In the genomic region with DNA sequence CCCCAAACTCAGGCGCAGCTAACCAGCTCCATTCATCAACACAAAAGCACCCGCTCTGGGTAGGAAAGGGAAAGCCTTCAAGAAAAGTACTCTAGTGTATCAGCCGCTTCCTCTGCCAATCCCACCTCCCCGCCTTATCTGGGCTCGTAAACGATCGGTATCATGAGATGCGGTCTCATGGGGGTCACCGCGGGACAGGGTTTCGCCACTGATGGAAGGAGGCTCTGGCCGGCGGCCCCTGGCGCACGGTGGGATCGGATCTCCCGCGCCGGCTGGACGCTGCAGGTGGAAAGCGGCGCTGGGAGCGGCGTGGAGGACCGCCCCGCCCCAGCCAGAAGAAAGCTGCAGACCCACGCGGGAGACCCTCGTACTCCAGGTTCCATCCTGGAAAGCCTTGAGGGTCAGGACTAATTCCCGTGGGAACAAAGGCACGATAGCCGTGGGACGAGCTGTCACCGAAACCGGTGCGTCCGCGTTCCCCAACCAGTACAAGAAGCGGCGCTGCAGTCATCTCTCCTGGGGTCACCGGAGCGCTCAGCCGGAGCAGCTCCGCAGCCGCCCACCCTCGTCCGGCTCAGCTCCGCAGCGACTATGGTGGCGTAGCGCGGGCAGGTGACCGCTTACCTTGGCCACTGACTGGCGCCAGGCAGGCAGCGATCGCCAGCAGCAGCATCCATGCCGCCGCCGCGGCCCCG, we compare ENCODE assay signal across 9 mouse cellular contexts. TPM values are rescaled to one million over a fixed set of nuclear protein-coding genes. Genes with fewer than 3 reads are reported as not detected.
DNase-seq lines count a peak whose midpoint lies in the region; ATAC-seq lines count a peak whose summit lies in the region.
"Had no signal": no experiment of that assay in that cellular context is flagged by ENCODE, and none has a peak within 500 bp of the region (broad histone marks: within the 10 kb centered on the region; RNA-seq: fewer than 3 reads in every experiment).

No protein-coding gene starts in this region.

- H3K9me3 ChIP-seq in hindbrain, embryonic 12.5 days (replicated peaks): no peaks in the 10 kb centered on the region
- H3K9me3 ChIP-seq in midbrain, embryonic 10.5 days (replicated peaks): no peaks in the 10 kb centered on the region

- H3K4me2 ChIP-seq in hindbrain, embryonic 12.5 days (replicated peaks): peak overlapping the region; percentile 97

- under 1% methylated on average over 61 of the region's 61 CpGs for WGBS in hindbrain, embryonic 12.5 days
- under 1% methylated on average over 61 of the region's 61 CpGs for WGBS in midbrain, embryonic 10.5 days

- H3K27ac ChIP-seq in hindbrain, embryonic 12.5 days: no peak overlapping the region
- H3K27ac ChIP-seq in midbrain, embryonic 10.5 days (replicated peaks): peak overlapping the region; percentile 90

- peaks cover 55% of the 10 kb centered on the region for H3K27me3 ChIP-seq in hindbrain, embryonic 12.5 days
- peaks cover 88% of the 10 kb centered on the region for H3K27me3 ChIP-seq in midbrain, embryonic 10.5 days (ENCODE audit: low read depth, poor library complexity, severe bottlenecking)
- H3K27me3 ChIP-seq: CH12.LX had no signal

- no peaks in the 10 kb centered on the region for H3K36me3 ChIP-seq in hindbrain, embryonic 12.5 days
- no peaks in the 10 kb centered on the region for H3K36me3 ChIP-seq in midbrain, embryonic 10.5 days

- peak; percentile 73 for ATAC-seq in hindbrain, embryonic 12.5 days (ENCODE audit: low FRiP score)
- no peak for ATAC-seq in erythroid progenitor cell, adult 5-6 weeks (replicated peaks; ENCODE audit: low FRiP score, poor library complexity, severe bottlenecking)

- H3K4me1 ChIP-seq in hindbrain, embryonic 12.5 days: peaks cover 27% of the 10 kb centered on the region
- H3K4me1 ChIP-seq in midbrain, embryonic 10.5 days: peaks cover 53% of the 10 kb centered on the region

- peak; percentile 18 to 29 for DNase-seq in cerebellum, postnatal 14 days
- no peak for DNase-seq in cerebellum, adult 11-12 months
- peak; percentile 24 for DNase-seq in thymus, postnatal 4 days
- no peak for DNase-seq in thymus, postnatal 25 days
- DNase-seq in midbrain, embryonic 10.5 days (ENCODE audit: low spot score): peak; percentile 75
- DNase-seq in c-Kit-positive CD71-positive TER-119-positive erythroid progenitor cells, embryonic 14.5 days (ENCODE audit: low spot score): no peak

- H3K9ac ChIP-seq in hindbrain, embryonic 12.5 days: peak overlapping the region; percentile 63

- peak overlapping the region; percentile 69 for H3K4me3 ChIP-seq in hindbrain, embryonic 12.5 days
- peak overlapping the region; percentile 89 for H3K4me3 ChIP-seq in midbrain, embryonic 10.5 days

RNA-seq across cellular contexts. Expression of gene Lrp2, which starts 0.5 kb away (rescaled TPM):
- polyA plus RNA-seq in hindbrain, embryonic 12.5 days (2016; fragmentation: Nextera tagmentation; extraction: Ambion mirVana): 2.6 and 3.2 TPM in 2 replicates
- 2.8 and 3.4 TPM in 2 replicates for polyA plus RNA-seq in midbrain, embryonic 10.5 days (2016; fragmentation: Nextera tagmentation; extraction: Ambion mirVana)
- not detected in 2 replicates for total RNA-seq in erythroid progenitor cell, adult 5-6 weeks (2015; ENCODE audit: low replicate concordance)
- not detected in 2 replicates for total RNA-seq in erythroid progenitor cell, adult 5-6 weeks (2017; ENCODE audit: low replicate concordance)

Comparison
In these comparisons a context has a peak if more than half of its experiments do, and no peak if none do; other contexts are left out.
1. DNase-seq: peak in cerebellum, postnatal 14 days (2 of 2), thymus, postnatal 4 days (single experiment) and midbrain, embryonic 10.5 days (single experiment); none in cerebellum, adult 11-12 months (single experiment), thymus, postnatal 25 days (single experiment) and c-Kit-positive CD71-positive TER-119-positive erythroid progenitor cells, embryonic 14.5 days (single experiment).